Mouse (Mus musculus) midbrain, embryonic 11.5 days (tissue): ENCODE measurements at regions not wholly inside any gene's neighbourhood (a gene's known extent, or its start where the extent isn't known, plus 50 kb on each side); places are given as distances from the start of the nearest gene placed in this dataset.

ENCODE experiments used
- ATAC-seq: fragments of 200-750 bp; cut with Nextera tagmentation; 2 replicates; pipeline ENCODE4 v1.8.0; 2017; ENCODE audit warnings: moderate TSS enrichment, moderate library complexity; ENCODE audit not compliant: low FRiP score
- DNase-seq: peaks from one replicate; pipeline ENCODE4 v3.0.0; 2015; ENCODE audit warnings: low spot score; ENCODE audit errors: missing footprints
- H3K27ac ChIP-seq: fragments of 300-500 bp; sonication (generic); 2 replicates; pipeline ENCODE4 v1.5.1; 2014; ENCODE audit warnings: low read depth, low read length
- H3K27me3 ChIP-seq: fragments of 300-500 bp; sonication (generic); 2 replicates; pipeline ENCODE4 v1.6.1; 2014; ENCODE audit warnings: mild to moderate bottlenecking, low read length, moderate library complexity, mixed read lengths; ENCODE audit not compliant: control insufficient read depth, insufficient read depth
- H3K36me3 ChIP-seq: fragments of 300-500 bp; sonication (generic); 2 replicates; pipeline ENCODE4 v1.6.1; 2014; ENCODE audit warnings: mild to moderate bottlenecking, low read length, moderate library complexity, mixed read lengths; ENCODE audit not compliant: control insufficient read depth, insufficient read depth
- H3K4me1 ChIP-seq: fragments of 300-500 bp; sonication (generic); 2 replicates; pipeline ENCODE4 v1.6.1; 2014; ENCODE audit warnings: low read length; ENCODE audit not compliant: control insufficient read depth, insufficient read depth
- H3K4me2 ChIP-seq: fragments of 300-500 bp; sonication (generic); 2 replicates; pipeline ENCODE4 v1.6.1; 2014; ENCODE audit warnings: mild to moderate bottlenecking, moderate library complexity
- H3K4me3 ChIP-seq: fragments of 300-500 bp; sonication (generic); 2 replicates; pipeline ENCODE4 v1.5.1; 2014; ENCODE audit warnings: low read depth, low read length
- H3K9ac ChIP-seq: fragments of 300-500 bp; sonication (generic); 2 replicates; pipeline ENCODE4 v1.6.1; 2014; ENCODE audit warnings: low read length
- H3K9me3 ChIP-seq: fragments of 300-500 bp; sonication (generic); 2 replicates; pipeline ENCODE4 v1.6.1; 2016; ENCODE audit warnings: low read length; ENCODE audit not compliant: control insufficient read depth
- WGBS: fragments of 180-500 bp; shearing (Covaris S2); extraction: QIAGEN DNeasy Blood & Tissue Kit; methylation state at CpG from one replicate; pipeline ENCODE4 v1.1.7; 2014; 5-methylcytosine and 5-hydroxymethylcytosine counted together

- H3K27ac ChIP-seq: no peak overlapping the region
Observed at GRCm38 (mm10) chr11:113133407-113133806, 351.4 kb downstream of the Sox9 start.

DNA sequence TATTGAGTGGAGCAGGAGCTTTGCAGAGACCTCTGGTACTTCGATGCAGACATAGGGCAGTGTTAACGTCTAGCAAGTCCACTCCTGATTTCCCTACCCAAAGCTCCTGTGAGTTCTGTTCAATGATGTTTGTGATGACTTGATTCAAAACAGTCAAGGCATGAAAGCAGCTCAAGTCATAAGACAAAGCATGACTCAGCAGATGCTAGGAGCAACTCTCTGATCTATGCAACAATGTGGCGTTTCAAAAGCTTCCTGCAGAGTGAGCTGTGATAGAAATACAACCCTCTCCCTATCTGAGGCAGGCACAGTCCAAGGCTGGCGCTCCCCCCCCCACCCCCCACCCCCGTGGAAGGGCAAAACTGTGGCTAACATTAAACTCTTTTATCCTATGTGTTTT is 353.2 kb downstream of the Sox9 start:
- Histone ChIP-seq H3K27me3 (no peaks in the 10 kb centered on the region), H3K4me3 (no peak overlapping the region), H3K4me1 (peaks cover 4% of the 10 kb centered on the region), H3K9me3 (no peaks in the 10 kb centered on the region), H3K27ac (no peak overlapping the region), H3K9ac (no peak overlapping the region), H3K4me2 (no peak overlapping the region), H3K36me3 (no peaks in the 10 kb centered on the region)
- ATAC-seq (no peak), DNase-seq (no peak)
- 43% methylated on average over 5 of the region's 5 CpGs for WGBS

More at GRCm38 (mm10) chr11:113133407-113133806, 351.4 kb downstream of the Sox9 start:
- ATAC-seq (no peak), DNase-seq (no peak)
- Histone ChIP-seq H3K9ac (no peak overlapping the region), H3K9me3 (no peaks in the 10 kb centered on the region), H3K27me3 (no peaks in the 10 kb centered on the region), H3K4me3 (no peak overlapping the region), H3K36me3 (no peaks in the 10 kb centered on the region), H3K4me2 (no peak overlapping the region), H3K4me1 (peaks cover 4% of the 10 kb centered on the region)
- WGBS: 87% methylated on average over 4 of the region's 4 CpGs

DNA sequence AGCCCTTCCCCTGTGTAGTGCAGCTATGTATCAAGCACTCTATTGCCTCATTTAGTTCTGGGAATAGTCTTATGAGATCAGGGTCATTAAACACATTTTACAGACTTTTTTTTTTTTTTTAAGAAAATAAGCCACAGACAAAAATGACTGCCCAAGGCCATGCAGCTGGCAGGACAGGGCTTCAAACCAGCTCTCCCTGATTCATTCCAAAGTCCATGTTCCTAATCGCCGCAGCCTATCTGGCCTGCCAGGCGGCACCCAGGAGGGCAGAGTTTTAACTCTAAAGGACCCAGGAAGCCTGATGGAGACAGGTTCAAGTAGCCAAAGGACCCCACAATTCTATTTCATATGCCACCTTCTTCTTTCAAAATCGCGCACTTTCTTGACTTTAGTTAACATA is 356.4 kb downstream of the Sox9 start:
- Histone ChIP-seq H3K4me3 (no peak overlapping the region), H3K36me3 (no peaks in the 10 kb centered on the region), H3K4me1 (peaks cover 4% of the 10 kb centered on the region), H3K4me2 (no peak overlapping the region), H3K27me3 (no peaks in the 10 kb centered on the region), H3K9me3 (no peaks in the 10 kb centered on the region), H3K9ac (no peak overlapping the region), H3K27ac (no peak overlapping the region)
- no peak for DNase-seq
- 85% methylated on average over 5 of the region's 5 CpGs for WGBS
- no peak for ATAC-seq

DNA sequence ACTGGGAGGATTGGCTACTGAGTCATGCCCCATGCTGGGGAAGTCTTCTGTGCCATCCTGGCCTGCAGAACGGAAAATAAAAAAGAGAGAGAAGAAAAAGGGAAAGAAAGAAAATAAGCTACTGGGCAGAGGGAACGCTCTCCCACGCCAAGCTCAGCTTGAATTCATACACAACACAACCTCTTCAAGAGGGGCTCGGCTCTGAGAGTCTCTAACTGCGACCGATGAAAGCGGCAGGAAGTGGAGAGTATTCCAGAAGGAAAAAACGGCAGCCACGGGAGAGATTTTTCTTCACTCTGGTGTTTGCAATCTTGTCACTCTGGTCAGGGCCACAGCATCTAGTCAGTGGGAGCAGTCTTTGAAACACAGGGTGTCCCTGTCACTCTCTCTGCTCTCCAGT is 358.6 kb downstream of the Sox9 start:
- no peak overlapping the region for H3K9ac ChIP-seq
- DNase-seq: no peak
- peaks cover 11% of the 10 kb centered on the region for H3K4me1 ChIP-seq
- H3K9me3 ChIP-seq: no peaks in the 10 kb centered on the region
- no peak overlapping the region for H3K27ac ChIP-seq
- no peak overlapping the region for H3K4me3 ChIP-seq
- 78% methylated on average over 9 of the region's 9 CpGs for WGBS
- H3K27me3 ChIP-seq: no peaks in the 10 kb centered on the region; the same call in 1 of the 2 replicates
- H3K36me3 ChIP-seq: no peaks in the 10 kb centered on the region
- no peak for ATAC-seq
- no peak overlapping the region for H3K4me2 ChIP-seq

- 32% methylated on average over 1 of the region's 1 CpGs for WGBS
Observed at GRCm38 (mm10) chr11:113142816-113143215, 360.8 kb downstream of the Sox9 start.

DNA sequence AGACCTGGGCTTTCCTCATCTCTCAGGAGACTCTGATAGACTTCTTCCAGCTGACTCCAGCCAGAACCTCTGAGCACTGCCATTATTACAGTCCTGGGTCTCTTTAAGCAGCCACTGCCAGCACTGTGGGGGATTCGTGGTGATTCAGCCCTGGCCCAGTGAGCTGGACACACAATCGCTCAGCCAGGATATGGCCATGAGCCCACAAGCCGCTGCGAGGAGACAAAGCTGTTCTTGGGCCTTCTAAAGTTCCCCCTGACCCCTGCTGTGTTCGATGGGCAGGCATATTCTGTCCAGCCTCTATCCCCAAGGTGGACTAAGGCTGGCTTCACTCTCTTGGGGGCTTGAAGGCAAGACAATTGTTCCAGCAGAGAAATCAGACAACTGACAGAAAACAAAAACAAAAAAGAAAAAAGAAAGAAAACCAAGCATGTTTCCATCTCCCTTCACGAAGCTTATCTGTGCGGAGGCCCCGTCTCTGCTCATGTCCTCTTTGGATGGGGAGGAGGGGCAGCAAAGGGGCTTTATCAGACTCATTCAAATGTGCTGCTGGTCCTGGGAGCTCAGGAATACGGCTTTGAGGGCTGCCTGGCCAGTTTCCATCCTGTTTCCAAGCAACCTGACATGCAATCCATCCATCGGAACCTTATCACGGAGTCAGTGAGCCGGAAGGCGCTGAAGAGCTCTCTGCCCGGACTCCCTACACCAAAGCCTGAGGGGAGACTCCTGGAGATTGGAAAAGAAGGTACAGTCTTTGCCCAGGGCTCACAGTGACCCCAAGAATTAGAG is 362.0 kb downstream of the Sox9 start:
- peaks cover 16% of the 10 kb centered on the region for H3K4me1 ChIP-seq
- H3K9me3 ChIP-seq: no peaks in the 10 kb centered on the region
- H3K4me2 ChIP-seq: peak overlapping the region; percentile 15; the same call in 1 of the 2 replicates
- no peak overlapping the region for H3K4me3 ChIP-seq
- no peaks in the 10 kb centered on the region; the same call in 1 of the 2 replicates for H3K27me3 ChIP-seq
- no peaks in the 10 kb centered on the region for H3K36me3 ChIP-seq
- peak overlapping the region; percentile 51 for H3K27ac ChIP-seq
- ATAC-seq: peak; percentile 68
- DNase-seq: peak; percentile 92
- WGBS: 17% methylated on average over 14 of the region's 14 CpGs
- peak overlapping the region; percentile 53 for H3K9ac ChIP-seq

More at GRCm38 (mm10) chr11:113142816-113143215, 360.8 kb downstream of the Sox9 start:
- Histone ChIP-seq H3K27ac (no peak overlapping the region), H3K4me1 (peaks cover 16% of the 10 kb centered on the region), H3K4me3 (no peak overlapping the region), H3K36me3 (no peaks in the 10 kb centered on the region), H3K4me2 (no peak overlapping the region), H3K9me3 (no peaks in the 10 kb centered on the region), H3K9ac (no peak overlapping the region), H3K27me3 (no peaks in the 10 kb centered on the region; the same call in 1 of the 2 replicates)
- no peak for ATAC-seq
- DNase-seq: no peak

DNA sequence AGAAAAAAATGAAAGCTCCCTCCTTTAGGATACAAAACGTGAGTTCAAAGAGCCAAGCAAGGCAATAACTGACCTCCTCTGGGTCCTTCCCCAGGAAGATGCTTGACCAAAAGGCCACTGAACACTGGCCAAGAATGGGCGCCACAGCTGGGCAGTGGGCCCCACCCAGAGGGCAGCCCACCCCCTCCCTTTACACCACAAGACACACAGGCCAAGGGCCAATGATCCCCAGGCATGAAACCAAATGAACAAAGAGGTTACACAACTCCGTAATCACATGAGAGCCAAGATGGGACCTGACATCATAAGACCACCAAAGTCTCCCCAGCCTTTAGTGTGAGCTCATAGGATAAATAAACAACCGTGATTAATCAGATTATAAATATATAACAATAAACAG is 363.7 kb downstream of the Sox9 start:
- H3K9ac ChIP-seq: no peak overlapping the region
- 88% methylated on average over 4 of the region's 4 CpGs for WGBS
- no peaks in the 10 kb centered on the region for H3K36me3 ChIP-seq
- DNase-seq (no peak), ATAC-seq (no peak)
- H3K27me3 ChIP-seq: no peaks in the 10 kb centered on the region; the same call in 1 of the 2 replicates
- no peak overlapping the region for H3K4me2 ChIP-seq
- no peaks in the 10 kb centered on the region for H3K9me3 ChIP-seq
- peaks cover 16% of the 10 kb centered on the region for H3K4me1 ChIP-seq
- H3K27ac ChIP-seq: no peak overlapping the region
- no peak overlapping the region for H3K4me3 ChIP-seq

DNA sequence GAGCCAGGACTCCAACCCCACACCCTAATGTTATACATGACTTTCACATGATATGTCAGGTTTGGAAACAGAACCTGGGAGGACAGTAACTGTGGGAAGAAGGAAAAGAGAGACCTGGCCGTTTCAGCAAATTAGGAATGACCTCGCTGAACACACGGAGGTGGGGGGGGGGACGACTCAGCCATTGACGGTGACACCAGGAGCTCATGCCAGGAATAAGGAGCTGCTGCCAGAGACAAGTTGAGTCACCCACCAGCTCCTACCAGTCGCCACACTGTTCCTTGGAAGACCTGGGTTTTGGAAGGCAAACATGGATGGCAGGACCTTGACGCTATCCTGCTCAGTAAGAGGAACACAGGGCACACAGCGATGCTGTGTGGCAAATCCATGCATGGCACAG is 364.7 kb downstream of the Sox9 start:
- ATAC-seq: no peak
- Histone ChIP-seq H3K27ac (no peak overlapping the region), H3K4me2 (no peak overlapping the region), H3K36me3 (no peaks in the 10 kb centered on the region), H3K4me3 (no peak overlapping the region), H3K27me3 (no peaks in the 10 kb centered on the region; the same call in 1 of the 2 replicates), H3K9ac (no peak overlapping the region), H3K4me1 (peaks cover 16% of the 10 kb centered on the region), H3K9me3 (no peaks in the 10 kb centered on the region)
- DNase-seq: no peak
- 92% methylated on average over 8 of the region's 8 CpGs for WGBS

DNA sequence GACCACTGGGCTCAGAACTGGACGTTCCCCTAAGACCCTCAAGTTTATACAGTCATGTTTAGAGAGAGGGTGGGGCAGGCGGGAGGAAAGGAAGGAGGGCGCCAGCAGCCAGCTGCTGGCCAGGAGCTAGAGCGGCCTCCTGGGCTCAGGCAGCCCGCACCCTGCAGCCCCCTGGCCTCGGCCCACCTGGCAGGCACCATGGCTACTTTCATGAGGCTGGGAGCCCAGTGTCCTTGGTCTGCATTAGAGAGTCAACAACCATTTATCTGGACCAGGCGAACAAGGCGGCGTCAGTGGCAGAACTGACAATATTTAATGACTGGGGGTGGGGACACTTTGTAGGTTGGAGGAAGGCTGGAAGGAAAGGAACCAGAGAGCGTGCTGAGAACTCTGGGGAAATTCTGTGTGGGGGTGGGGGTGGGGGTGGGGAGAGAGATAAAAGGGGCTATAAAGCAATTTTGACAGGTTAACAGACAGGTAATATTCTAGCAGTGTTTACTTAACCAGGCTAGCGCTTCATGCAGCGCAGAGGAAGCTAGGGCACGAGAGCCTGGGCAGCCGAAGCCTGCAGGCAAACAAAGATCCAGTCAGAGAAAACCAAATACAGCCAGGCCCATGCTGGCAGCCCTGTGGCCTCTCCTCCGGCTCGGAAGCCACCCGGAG is 365.6 kb downstream of the Sox9 start:
- no peaks in the 10 kb centered on the region; the same call in 1 of the 2 replicates for H3K27me3 ChIP-seq
- no peak overlapping the region for H3K27ac ChIP-seq
- 76% methylated on average over 17 of the region's 17 CpGs for WGBS
- H3K9ac ChIP-seq: no peak overlapping the region
- H3K4me2 ChIP-seq: no peak overlapping the region
- ATAC-seq (0 out of 2 replicates have a peak, but pooled peaks have one; percentile 33), DNase-seq (no peak)
- H3K4me3 ChIP-seq: no peak overlapping the region
- no peaks in the 10 kb centered on the region for H3K36me3 ChIP-seq
- H3K4me1 ChIP-seq: peaks cover 16% of the 10 kb centered on the region
- H3K9me3 ChIP-seq: no peaks in the 10 kb centered on the region
